Mouse (Mus musculus): ENCODE results near the gene Tmem177. TPM values are rescaled to one million over a fixed set of nuclear protein-coding genes. Genes with fewer than 3 reads are reported as not detected.

Tmem177 gene
- polyA plus RNA-seq, 1 experiment from 2014 or later: 6.9 TPM

Other genes with a start within 250 kb of the Tmem177 start
- 5.6 and 6.7 TPM in 2 replicates for gene Ptpn4, start 75.6 kb downstream of the Tmem177 start, polyA plus RNA-seq (2016; fragmentation: Nextera tagmentation; extraction: Ambion mirVana)
- gene Cfap221, start 84.0 kb upstream of the Tmem177 start, polyA plus RNA-seq (2016; fragmentation: Nextera tagmentation; extraction: Ambion mirVana): 0.11 and 0.23 TPM in 2 replicates
- gene Sctr, start 93.7 kb upstream of the Tmem177 start, polyA plus RNA-seq (2016; fragmentation: Nextera tagmentation; extraction: Ambion mirVana): 0.12 TPM in 1 of 2 replicates, not detected in the other
- 2.6 and 3.9 TPM in 2 replicates for gene Tmem37, start 160.9 kb upstream of the Tmem177 start, polyA plus RNA-seq (2016; fragmentation: Nextera tagmentation; extraction: Ambion mirVana)
- 656 and 702 TPM in 2 replicates for gene Dbi, start 207.9 kb upstream of the Tmem177 start, polyA plus RNA-seq (2016; fragmentation: Nextera tagmentation; extraction: Ambion mirVana)
- gene 3110009E18Rik, start 208.0 kb upstream of the Tmem177 start, polyA plus RNA-seq (2016; fragmentation: Nextera tagmentation; extraction: Ambion mirVana): 19.3 and 23.7 TPM in 2 replicates

Measured in limb, embryonic 12.5 days (tissue).